Mouse (Mus musculus): ENCODE data around the gene Tph1. TPM values are rescaled to one million over a fixed set of nuclear protein-coding genes. Genes with fewer than 3 reads are reported as not detected.

The Tph1 gene
- total RNA-seq, 2 experiments from 2014 or later, result 0.27 to 0.31 TPM

GRCm38 (mm10) chr7:46607428-46608055 is 64.8 kb downstream of the Tph1 start:
- peak; percentile 80 to 82 for DNase-seq (ENCODE audit: low spot score in 2 of 2)
- intact Hi-C loops (cut with DNase I), result loop anchor here (2.0 to 5.0 kb wide), 2 partner anchors 327 to 510 kb away; no protein-coding TSS in a partner anchor

- intact Hi-C loops (cut with DNase I), result loop anchor here (2.0 to 5.0 kb wide), 2 partner anchors 326 to 510 kb away; no protein-coding TSS in a partner anchor
Observed at GRCm38 (mm10) chr7:46607031-46607426, 65.3 kb downstream of the Tph1 start.

GRCm38 (mm10) chr7:46606391-46607030 is 65.8 kb downstream of the Tph1 start:
- peak; percentile 82 to 87 for DNase-seq (ENCODE audit: low spot score in 2 of 2)
- intact Hi-C loops (cut with DNase I), result loop anchor here (1.0 to 5.0 kb wide), 3 partner anchors 213 to 509 kb away; no protein-coding TSS in a partner anchor

More at GRCm38 (mm10) chr7:46607031-46607426, 65.3 kb downstream of the Tph1 start:
- DNase-seq (ENCODE audit: low spot score in 2 of 2), result no peak

GRCm38 (mm10) chr7:46603051-46603450 is 69.3 kb downstream of the Tph1 start:
- no peak for DNase-seq (ENCODE audit: low spot score in 2 of 2)

GRCm38 (mm10) chr7:46602079-46602478 is 70.3 kb downstream of the Tph1 start:
- DNase-seq (ENCODE audit: low spot score in 2 of 2), result peak; percentile 32 to 66
- intact Hi-C loops (cut with DNase I), result no loop called here

More at GRCm38 (mm10) chr7:46603051-46603450, 69.3 kb downstream of the Tph1 start:
- intact Hi-C loops (cut with DNase I), result no loop called here

GRCm38 (mm10) chr7:46601097-46601496 is 71.2 kb downstream of the Tph1 start:
- intact Hi-C loops (cut with DNase I), result no loop called here
- DNase-seq (ENCODE audit: low spot score in 2 of 2), result peak in 1 of 2 experiments; percentile 43

GRCm38 (mm10) chr7:46597006-46597405 is 75.3 kb downstream of the Tph1 start:
- intact Hi-C loops (cut with DNase I), result no loop called here
- DNase-seq (ENCODE audit: low spot score in 2 of 2), result no peak

Other genes starting within 250 kb of the Tph1 start
- gene Sergef, start 32.7 kb downstream of the Tph1 start, total RNA-seq (2021), result 10 to 100 TPM; 57.2 to 66.4 TPM
- gene Saal1, start 38.1 kb upstream of the Tph1 start, total RNA-seq (2021), result 1 to 10 TPM; 7.2 to 8.5 TPM
- gene Saa3, start 43.2 kb upstream of the Tph1 start, total RNA-seq (2021), result not detected
- not detected for gene Saa4, start 60.1 kb upstream of the Tph1 start, total RNA-seq (2021)
- gene Saa1, start 70.4 kb upstream of the Tph1 start, total RNA-seq (2021), result not detected
- not detected for gene Saa2, start 79.3 kb upstream of the Tph1 start, total RNA-seq (2021)
- 10 to 100 TPM; 11.4 to 13.7 TPM for gene Hps5, start 123.5 kb upstream of the Tph1 start, total RNA-seq (2021)
- 10 to 100 TPM; 37.0 to 39.3 TPM for gene Gtf2h1, start 123.6 kb upstream of the Tph1 start, total RNA-seq (2021)
- gene Ldha, start 168.9 kb upstream of the Tph1 start, total RNA-seq (2021), result 100 to 1,000 TPM; 497 to 507 TPM
- not detected for gene Ldhc, start 188.7 kb upstream of the Tph1 start, total RNA-seq (2021)
- gene Tsg101, start 247.4 kb upstream of the Tph1 start, total RNA-seq (2021), result 10 to 100 TPM; 74.0 to 76.5 TPM

Measured in left cerebral cortex, postnatal 14 days (tissue).